In genomic region chr5:121242701-121243100, GRCm38 (mm10) we compare ENCODE assay signal across 17 mouse cellular contexts. TPM values are rescaled to one million over a fixed set of nuclear protein-coding genes. Genes with fewer than 3 reads are reported as not detected.
A peak's percentile ranks its signal among the peaks of the same experiment; 100 is the strongest.
DNase-seq lines count a peak whose midpoint lies in the region; ATAC-seq and TF ChIP-seq lines count a peak whose summit lies in the region.
"Had no signal": no experiment of that assay in that cellular context is flagged by ENCODE, and none has a peak within 500 bp of the region (broad histone marks: within the 10 kb centered on the region; RNA-seq: fewer than 3 reads in every experiment).

No protein-coding gene starts in this region.

- intact Hi-C loops in heart, adult 2 months (cut with DNase I), result no loop called here

- H3K27me3 ChIP-seq in heart, embryonic 13.5 days (replicated peaks), result no peaks in the 10 kb centered on the region
- H3K27me3 ChIP-seq in heart, adult 2 months (ENCODE audit: control insufficient read depth, insufficient read depth, low read length), result no peaks in the 10 kb centered on the region
- no peaks in the 10 kb centered on the region for H3K27me3 ChIP-seq in MEL (ENCODE audit: control insufficient read depth in 1 of 2, insufficient read depth in 2 of 2, low read length in 2 of 2)
- H3K27me3 ChIP-seq in liver, embryonic 15.5 days, result no peaks in the 10 kb centered on the region
- H3K27me3 ChIP-seq: embryonic facial prominence, embryonic 12.5 days; kidney, embryonic 15.5 days; limb, embryonic 13.5 days; midbrain, embryonic 12.5 days had no signal

- no peak for TF ChIP-seq RAD21 in MEL (IDR thresholded peaks at IDR 0.05; ENCODE audit: low read depth, low read length)

- ATAC-seq in heart, embryonic 13.5 days (ENCODE audit: extremely low read depth, insufficient number of reproducible peaks, low FRiP score, low TSS enrichment), result no peak
- peak; percentile 70 for ATAC-seq in erythroblast, adult 5-6 weeks (replicated peaks; ENCODE audit: low FRiP score, poor library complexity, severe bottlenecking)
- peak; percentile 79 for ATAC-seq in liver, embryonic 15.5 days (ENCODE audit: insufficient read depth)

- no peak overlapping the region for H3K4me3 ChIP-seq in heart, embryonic 13.5 days
- H3K4me3 ChIP-seq in heart, adult 2 months, result no peak overlapping the region
- H3K4me3 ChIP-seq in MEL (ENCODE audit: control insufficient read depth in 1 of 2, insufficient read depth in 1 of 2, low read depth in 2 of 2, low read length in 2 of 2), result no peak overlapping the region
- peak overlapping the region; percentile 26 for H3K4me3 ChIP-seq in liver, embryonic 15.5 days (replicated peaks)
- H3K4me3 ChIP-seq: embryonic facial prominence, embryonic 12.5 days; kidney, embryonic 15.5 days; layer of hippocampus, adult 2 months; limb, embryonic 13.5 days; midbrain, embryonic 12.5 days had no signal

- no peak for TF ChIP-seq POLR2A in heart, adult 2 months (IDR thresholded peaks at IDR 0.05; ENCODE audit: insufficient read depth, low read depth, low read length)
- no peak for TF ChIP-seq POLR2A in MEL (IDR thresholded peaks at IDR 0.05; ENCODE audit: control insufficient read depth in 1 of 2, insufficient read depth in 1 of 2, low read depth in 1 of 2, low read length in 2 of 2, poor library complexity in 1 of 2)

- H3K36me3 ChIP-seq in heart, embryonic 13.5 days, result no peaks in the 10 kb centered on the region
- H3K36me3 ChIP-seq in heart, adult 2 months (ENCODE audit: control insufficient read depth, insufficient read depth, low read length), result no peaks in the 10 kb centered on the region
- H3K36me3 ChIP-seq in MEL (ENCODE audit: control insufficient read depth in 1 of 2, insufficient read depth in 2 of 2, low read length in 2 of 2), result peaks cover 0 to 55% of the 10 kb centered on the region in 2 experiments; a peak in 2 of 4 replicates
- H3K36me3 ChIP-seq in liver, embryonic 15.5 days (replicated peaks), result peaks cover 9% of the 10 kb centered on the region
- H3K36me3 ChIP-seq: embryonic facial prominence, embryonic 12.5 days; kidney, embryonic 15.5 days; limb, embryonic 13.5 days; midbrain, embryonic 12.5 days had no signal

- peaks cover 3% of the 10 kb centered on the region for H3K79me2 ChIP-seq in heart, adult 2 months (replicated peaks; ENCODE audit: control insufficient read depth, insufficient read depth, low read length)
- H3K79me2 ChIP-seq in MEL (ENCODE audit: control insufficient read depth, insufficient read depth, low read length, poor library complexity), result peaks cover 20% of the 10 kb centered on the region

- no peaks in the 10 kb centered on the region for H3K9me3 ChIP-seq in heart, embryonic 13.5 days
- H3K9me3 ChIP-seq in MEL (replicated peaks; ENCODE audit: insufficient read depth, low read length), result no peaks in the 10 kb centered on the region
- H3K9me3 ChIP-seq in liver, embryonic 15.5 days (replicated peaks), result no peaks in the 10 kb centered on the region
- H3K9me3 ChIP-seq: embryonic facial prominence, embryonic 12.5 days; kidney, embryonic 15.5 days; limb, embryonic 13.5 days; midbrain, embryonic 12.5 days had no signal

- no peak overlapping the region for H3K9ac ChIP-seq in heart, embryonic 13.5 days
- no peak overlapping the region for H3K9ac ChIP-seq in heart, adult 2 months (ENCODE audit: low read depth, low read length)
- H3K9ac ChIP-seq in MEL (ENCODE audit: control insufficient read depth, low read depth, low read length, poor library complexity, severe bottlenecking), result no peak overlapping the region
- peak overlapping the region; percentile 49 for H3K9ac ChIP-seq in liver, embryonic 15.5 days
- H3K9ac ChIP-seq: embryonic facial prominence, embryonic 12.5 days; kidney, embryonic 15.5 days; limb, embryonic 13.5 days; midbrain, embryonic 12.5 days had no signal

- no peak for TF ChIP-seq CTCF in heart, adult 2 months (IDR thresholded peaks at IDR 0.05)
- no peak for TF ChIP-seq CTCF in MEL (IDR thresholded peaks at IDR 0.05 in 2 of 3, conservative IDR thresholded peaks at IDR 0.05 in 1 of 3; ENCODE audit: control insufficient read depth in 1 of 3, insufficient read depth in 1 of 3, low read depth in 2 of 3, low read length in 3 of 3, poor library complexity in 1 of 3, severe bottlenecking in 1 of 3)

- no peak for DNase-seq in heart, adult 2 months
- peak; percentile 54 for DNase-seq in MEL (ENCODE audit: low read depth, low spot score)
- DNase-seq in frontal cortex, postnatal 36 days (ENCODE audit: low spot score in 2 of 2), result no peak
- no peak for DNase-seq in urinary bladder, postnatal 10 days (ENCODE audit: low spot score)
- no peak for DNase-seq in kidney, postnatal 4 days
- DNase-seq: adrenal gland, postnatal 14 days; cerebellum, postnatal 36 days; lung, postnatal 14 days; retina, postnatal 1 day had no signal

- no peak overlapping the region for H3K27ac ChIP-seq in heart, embryonic 13.5 days (replicated peaks)
- H3K27ac ChIP-seq in heart, adult 2 months, result no peak overlapping the region
- peak overlapping the region; percentile 66 for H3K27ac ChIP-seq in MEL (ENCODE audit: control insufficient read depth, low read depth, low read length)
- H3K27ac ChIP-seq in liver, embryonic 15.5 days (replicated peaks), result peak overlapping the region; percentile 98
- H3K27ac ChIP-seq: embryonic facial prominence, embryonic 12.5 days; kidney, embryonic 15.5 days; layer of hippocampus, adult 2 months; limb, embryonic 13.5 days; midbrain, embryonic 12.5 days had no signal

- TF ChIP-seq EP300 in heart, adult 2 months (IDR thresholded peaks at IDR 0.05; ENCODE audit: insufficient read depth, low read depth, low read length), result no peak
- TF ChIP-seq EP300 in MEL (IDR thresholded peaks at IDR 0.05; ENCODE audit: low read depth in 1 of 2, low read length in 2 of 2), result peak; percentile 91 to 92

- peaks cover 42% of the 10 kb centered on the region for H3K4me1 ChIP-seq in heart, embryonic 13.5 days
- peaks cover 1% of the 10 kb centered on the region; the same call in 1 of the 2 replicates for H3K4me1 ChIP-seq in heart, adult 2 months (ENCODE audit: control insufficient read depth, insufficient read depth, low read length)
- peaks cover 36 to 50% of the 10 kb centered on the region in 2 experiments for H3K4me1 ChIP-seq in MEL (ENCODE audit: control insufficient read depth in 1 of 2, insufficient read depth in 2 of 2, low read length in 2 of 2)
- H3K4me1 ChIP-seq in liver, embryonic 15.5 days (replicated peaks), result peaks cover 97% of the 10 kb centered on the region
- H3K4me1 ChIP-seq: embryonic facial prominence, embryonic 12.5 days; limb, embryonic 13.5 days had no signal

- 74% methylated on average over 1 of the region's 1 CpGs for WGBS in heart, embryonic 13.5 days
- WGBS in heart, adult 2 months, result 79% methylated on average over 1 of the region's 1 CpGs
- 22% methylated on average over 1 of the region's 1 CpGs for WGBS in liver, embryonic 15.5 days (ENCODE audit: insufficient replicate concordance)

- peak overlapping the region; percentile 1; the same call in 1 of the 2 replicates for H3K4me2 ChIP-seq in heart, embryonic 13.5 days
- peak overlapping the region; percentile 63 for H3K4me2 ChIP-seq in liver, embryonic 15.5 days
- H3K4me2 ChIP-seq: embryonic facial prominence, embryonic 12.5 days; kidney, embryonic 15.5 days; limb, embryonic 13.5 days; midbrain, embryonic 12.5 days had no signal

TF ChIP-seq in MEL, 35 proteins besides CTCF, POLR2A, EP300 and RAD21 (continues in another document):
- TF ChIP-seq TAL1 (IDR thresholded peaks at IDR 0.05; ENCODE audit: low read length) (peak; percentile 97), GATA1 (IDR thresholded peaks at IDR 0.05; ENCODE audit: low read depth, low read length) (peak; percentile 94), USF2 (IDR thresholded peaks at IDR 0.05; ENCODE audit: borderline replicate concordance in 1 of 2, insufficient read depth in 1 of 2, low read depth in 1 of 2, low read length in 2 of 2) (no peak), ZNF384 (IDR thresholded peaks at IDR 0.05; ENCODE audit: low read depth, low read length) (no peak), RCOR1 (IDR thresholded peaks at IDR 0.05; ENCODE audit: low read depth, low read length) (peak; percentile 53; the same call in 1 of the 2 replicates), GABPA (IDR thresholded peaks at IDR 0.05; ENCODE audit: low read depth, low read length) (no peak), ELF1 (IDR thresholded peaks at IDR 0.05; ENCODE audit: low read depth, low read length) (no peak)

RNA-seq across cellular contexts. Expression of gene Hectd4, which starts 22.7 kb away (rescaled TPM):
- polyA plus RNA-seq in heart, embryonic 13.5 days (2015; fragmentation: Nextera tagmentation; extraction: Ambion mirVana), result 2.8 and 3.3 TPM in 2 replicates
- 10 to 100 TPM; 22.6 to 23.1 TPM for total RNA-seq in heart, adult 2 months (2021)
- polyA plus RNA-seq in heart, adult 2 months (2012; rRNA removed), result 9.8 and 13.8 TPM in 2 replicates
- total RNA-seq in MEL (2012; rRNA removed), result 6.9 and 7.0 TPM in 2 replicates
- polyA plus RNA-seq in MEL (2012; ENCODE audit: insufficient read depth in 1 of 2, insufficient read length in 2 of 2, low read depth in 1 of 2, low replicate concordance in 2 of 2, missing spikeins in 1 of 2), result 10 to 100 TPM in 1 of 2 experiments, not detected in 1; 10.8 TPM
- total RNA-seq in erythroblast, adult 5-6 weeks (2015; ENCODE audit: low replicate concordance), result 338 and 374 TPM in 2 replicates
- total RNA-seq in erythroblast, adult 5-6 weeks (2017; ENCODE audit: low replicate concordance), result 587 and 871 TPM in 2 replicates
- polyA plus RNA-seq in liver, embryonic 15.5 days (2015; fragmentation: Nextera tagmentation; extraction: Ambion mirVana), result 10.1 and 12.0 TPM in 2 replicates

RNA-seq across cellular contexts. Expression of gene Rpl6, which starts 38.4 kb away (rescaled TPM):
- polyA plus RNA-seq in heart, embryonic 13.5 days (2015; fragmentation: Nextera tagmentation; extraction: Ambion mirVana), result 368 and 390 TPM in 2 replicates
- total RNA-seq in heart, adult 2 months (2021), result 100 to 1,000 TPM; 482 to 571 TPM
- polyA plus RNA-seq in heart, adult 2 months (2012; rRNA removed), result 168 and 230 TPM in 2 replicates
- total RNA-seq in MEL (2012; rRNA removed), result 2,653 and 2,779 TPM in 2 replicates
- polyA plus RNA-seq in MEL (2012; ENCODE audit: insufficient read depth in 1 of 2, insufficient read length in 2 of 2, low read depth in 1 of 2, low replicate concordance in 2 of 2, missing spikeins in 1 of 2), result 1,000 to 10,000 TPM in 1 of 2 experiments, 100 to 1,000 TPM in 1; 850 to 2,901 TPM
- total RNA-seq in erythroblast, adult 5-6 weeks (2015; ENCODE audit: low replicate concordance), result 559 and 902 TPM in 2 replicates
- 408 and 598 TPM in 2 replicates for total RNA-seq in erythroblast, adult 5-6 weeks (2017; ENCODE audit: low replicate concordance)
- 294 and 338 TPM in 2 replicates for polyA plus RNA-seq in liver, embryonic 15.5 days (2015; fragmentation: Nextera tagmentation; extraction: Ambion mirVana)

RNA-seq across cellular contexts. Expression of gene Ptpn11, which starts 51.5 kb away (rescaled TPM):
- 18.4 and 20.0 TPM in 2 replicates for polyA plus RNA-seq in heart, embryonic 13.5 days (2015; fragmentation: Nextera tagmentation; extraction: Ambion mirVana)
- total RNA-seq in heart, adult 2 months (2021), result 100 to 1,000 TPM; 159 to 205 TPM
- 50.7 and 91.1 TPM in 2 replicates for polyA plus RNA-seq in heart, adult 2 months (2012; rRNA removed)
- total RNA-seq in MEL (2012; rRNA removed), result 41.4 and 46.5 TPM in 2 replicates
- 10 to 100 TPM; 43.6 to 55.0 TPM for polyA plus RNA-seq in MEL (2012; ENCODE audit: insufficient read depth in 1 of 2, insufficient read length in 2 of 2, low read depth in 1 of 2, low replicate concordance in 2 of 2, missing spikeins in 1 of 2)
- 8.3 and 8.6 TPM in 2 replicates for total RNA-seq in erythroblast, adult 5-6 weeks (2015; ENCODE audit: low replicate concordance)
- 23.6 and 26.5 TPM in 2 replicates for total RNA-seq in erythroblast, adult 5-6 weeks (2017; ENCODE audit: low replicate concordance)
- polyA plus RNA-seq in liver, embryonic 15.5 days (2015; fragmentation: Nextera tagmentation; extraction: Ambion mirVana), result 9.1 and 9.2 TPM in 2 replicates

Comparison
In these comparisons a context has a peak if more than half of its experiments do, and no peak if none do; other contexts are left out.
1. H3K27ac ChIP-seq: peak in MEL (single experiment) and liver, embryonic 15.5 days (single experiment); none in heart, embryonic 13.5 days (single experiment) and heart, adult 2 months (single experiment).